Mouse (Mus musculus): Measurements from ENCODE around the gene Ankrd61. TPM values are rescaled to one million over a fixed set of nuclear protein-coding genes. Genes with fewer than 3 reads are reported as not detected.

The Ankrd61 gene
- polyA plus RNA-seq, 1 experiment from 2014 or later: 0.22 TPM

DNA sequence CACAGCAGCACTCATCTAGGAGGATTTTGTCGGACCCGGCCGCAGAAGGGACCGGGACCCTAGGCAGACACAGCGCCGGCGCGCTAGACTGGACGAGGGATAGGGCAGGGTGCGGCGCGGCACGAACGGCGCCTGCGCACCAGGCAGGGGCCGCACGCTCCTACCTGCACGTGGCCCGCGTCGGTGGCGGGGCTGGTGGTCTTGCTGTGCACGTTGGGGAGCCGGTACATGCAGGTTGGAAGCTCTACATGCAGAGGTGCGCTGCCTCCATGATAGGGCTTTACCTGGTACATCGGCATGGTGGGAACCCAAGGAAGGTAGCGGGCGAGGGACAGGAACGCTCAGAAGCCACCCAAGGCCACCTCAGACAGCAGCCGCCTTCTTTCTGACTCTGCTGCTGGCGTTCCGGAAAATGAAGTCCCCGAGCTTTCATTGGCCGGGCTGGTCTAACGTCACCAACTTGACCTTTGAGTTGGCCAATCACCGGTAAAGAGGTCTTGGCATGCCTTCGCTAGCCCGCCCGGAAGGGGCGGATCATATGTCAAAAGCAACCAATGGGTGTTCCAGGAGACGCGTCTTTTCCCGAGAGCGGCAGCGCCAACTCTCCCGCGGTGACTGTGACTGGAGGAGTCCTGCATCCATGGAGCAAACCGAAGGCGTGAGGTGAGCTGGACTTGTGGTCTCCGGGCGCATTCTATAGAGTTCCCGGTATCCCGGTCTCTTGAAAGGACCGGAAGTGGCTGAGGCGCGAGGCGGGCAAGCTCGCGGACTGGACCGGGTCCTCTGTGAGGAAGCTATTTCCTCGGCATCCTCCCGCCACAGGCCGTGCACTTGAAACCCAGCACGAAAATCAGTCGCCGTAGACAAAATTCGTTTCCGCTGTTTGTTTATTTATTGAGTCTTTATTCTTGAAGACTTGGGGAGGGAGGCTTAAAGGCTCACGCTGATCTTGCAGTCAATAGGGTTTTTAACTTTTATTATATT, 12.2 kb upstream of the Ankrd61 start, which contains the start of the genes Aimp2 and Pms2:
TSS of gene Aimp2 (minus strand) at position 431 of the 984 bp plus-strand sequence.
TSS of gene Pms2 (plus strand) at position 548 of the 984 bp plus-strand sequence.
- DNase-seq (ENCODE audit: low spot score) (peak; percentile 99), ATAC-seq (replicated peaks; ENCODE audit: insufficient number of reproducible peaks, low FRiP score, low TSS enrichment, low read depth) (peak; percentile 99)
- H3K27ac ChIP-seq (replicated peaks; ENCODE audit: low read depth, low read length): peak within 1 kb of the TSS; percentile 52
- H3K4me3 ChIP-seq (ENCODE audit: low read depth, low read length): peak within 1 kb of the TSS; percentile 75
- peak within 1 kb of the TSS; percentile 76 for H3K4me2 ChIP-seq (ENCODE audit: low read depth, low read length)
- H3K9me3 ChIP-seq (replicated peaks; ENCODE audit: control insufficient read depth, low read length): no peaks in the 10 kb centered on the region
- no peaks in the 10 kb centered on the region for H3K27me3 ChIP-seq (ENCODE audit: control insufficient read depth, insufficient read depth, low read length)
- H3K9ac ChIP-seq (replicated peaks; ENCODE audit: low read length): peak within 1 kb of the TSS; percentile 68
- peaks cover 4% of the 10 kb centered on the region for H3K36me3 ChIP-seq (replicated peaks; ENCODE audit: control insufficient read depth, insufficient read depth, low read depth, low read length)
- WGBS: under 1% methylated on average over 70 of the region's 70 CpGs
- H3K4me1 ChIP-seq (ENCODE audit: control insufficient read depth, insufficient read depth, low read length): no peaks in the 10 kb centered on the region

DNA sequence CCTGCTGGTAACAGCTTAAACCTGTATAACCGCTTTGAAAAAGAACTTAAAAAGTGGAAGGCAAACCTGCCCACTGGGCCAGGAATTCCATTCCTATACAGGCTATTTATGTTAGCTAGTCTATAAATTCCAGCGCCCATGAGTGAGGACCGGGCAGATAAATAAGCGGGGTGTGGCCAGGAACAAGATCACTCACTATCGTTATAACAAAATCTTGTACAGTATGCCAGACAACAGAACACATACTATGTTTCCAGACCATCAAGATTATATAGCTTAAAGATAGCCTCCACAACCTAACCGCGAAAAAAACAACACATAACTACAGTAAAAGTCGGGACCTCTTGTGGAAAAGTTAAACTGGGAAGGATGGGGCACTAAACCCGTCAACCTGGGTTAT, 11.4 kb upstream of the Ankrd61 start:
- no peaks in the 10 kb centered on the region for H3K4me1 ChIP-seq (ENCODE audit: control insufficient read depth, insufficient read depth, low read length)
- peak overlapping the region; percentile 75 for H3K4me3 ChIP-seq (ENCODE audit: low read depth, low read length)
- H3K27ac ChIP-seq (replicated peaks; ENCODE audit: low read depth, low read length): no peak overlapping the region; the same call in 1 of the 2 replicates
- ATAC-seq (replicated peaks; ENCODE audit: insufficient number of reproducible peaks, low FRiP score, low TSS enrichment, low read depth): no peak
- H3K27me3 ChIP-seq (ENCODE audit: control insufficient read depth, insufficient read depth, low read length): no peaks in the 10 kb centered on the region
- no peaks in the 10 kb centered on the region for H3K9me3 ChIP-seq (replicated peaks; ENCODE audit: control insufficient read depth, low read length)
- WGBS: 4% methylated on average over 9 of the region's 9 CpGs
- peak overlapping the region; percentile 68 for H3K9ac ChIP-seq (replicated peaks; ENCODE audit: low read length)
- H3K36me3 ChIP-seq (replicated peaks; ENCODE audit: control insufficient read depth, insufficient read depth, low read depth, low read length): peaks cover 4% of the 10 kb centered on the region
- H3K4me2 ChIP-seq (ENCODE audit: low read depth, low read length): peak overlapping the region; percentile 76
- DNase-seq (ENCODE audit: low spot score): peak; percentile 4

DNA sequence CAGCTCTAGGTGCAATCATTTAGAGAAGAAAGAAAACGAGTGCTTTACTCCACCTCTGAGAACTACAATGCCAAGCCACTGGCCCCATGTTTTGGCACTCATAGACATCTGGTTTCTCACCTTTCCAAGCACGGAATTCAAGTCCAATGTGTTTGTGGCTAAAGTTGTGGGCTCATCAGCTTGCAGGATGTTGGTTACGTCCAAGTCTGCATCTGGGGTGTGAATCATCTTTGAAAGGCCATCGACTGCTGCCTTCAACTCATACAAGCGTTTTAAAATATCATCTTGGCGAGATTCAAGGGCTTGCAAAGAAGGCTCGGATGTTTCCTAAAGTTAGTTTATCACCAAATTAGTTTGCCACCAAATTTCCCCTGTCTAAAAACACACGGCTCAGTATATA, 8.9 kb upstream of the Ankrd61 start:
- no peak for DNase-seq (ENCODE audit: low spot score)
- peaks cover 8% of the 10 kb centered on the region for H3K36me3 ChIP-seq (replicated peaks; ENCODE audit: control insufficient read depth, insufficient read depth, low read depth, low read length)
- WGBS: 88% methylated on average over 8 of the region's 8 CpGs
- no peak overlapping the region for H3K4me3 ChIP-seq (ENCODE audit: low read depth, low read length)
- H3K4me1 ChIP-seq (ENCODE audit: control insufficient read depth, insufficient read depth, low read length): no peaks in the 10 kb centered on the region
- no peak overlapping the region for H3K9ac ChIP-seq (replicated peaks; ENCODE audit: low read length)
- ATAC-seq (replicated peaks; ENCODE audit: insufficient number of reproducible peaks, low FRiP score, low TSS enrichment, low read depth): no peak
- H3K27ac ChIP-seq (replicated peaks; ENCODE audit: low read depth, low read length): no peak overlapping the region
- no peaks in the 10 kb centered on the region for H3K9me3 ChIP-seq (replicated peaks; ENCODE audit: control insufficient read depth, low read length)
- no peak overlapping the region for H3K4me2 ChIP-seq (ENCODE audit: low read depth, low read length)
- no peaks in the 10 kb centered on the region for H3K27me3 ChIP-seq (ENCODE audit: control insufficient read depth, insufficient read depth, low read length)

DNA sequence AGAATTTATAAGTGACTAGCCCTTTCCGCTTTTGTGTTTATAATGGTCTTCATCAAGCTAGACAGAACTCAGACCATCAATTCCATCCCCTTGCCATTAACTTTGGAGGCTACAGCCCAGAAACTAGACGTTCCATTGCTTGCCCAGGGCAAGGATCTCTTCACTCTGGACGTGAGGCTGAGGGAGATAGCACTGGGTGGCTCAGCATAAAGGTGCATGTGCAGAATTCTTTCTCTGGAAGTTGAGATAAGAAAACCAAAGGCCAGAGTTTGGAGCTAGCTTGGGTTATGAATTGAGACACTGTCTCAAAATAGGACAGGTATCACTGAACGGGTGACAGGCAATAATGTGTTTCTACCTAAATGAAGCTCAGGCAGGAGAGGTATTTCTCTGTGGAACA, 6.3 kb upstream of the Ankrd61 start:
- no peaks in the 10 kb centered on the region for H3K9me3 ChIP-seq (replicated peaks; ENCODE audit: control insufficient read depth, low read length)
- H3K4me3 ChIP-seq (ENCODE audit: low read depth, low read length): no peak overlapping the region
- WGBS: 88% methylated on average over 4 of the region's 4 CpGs
- peaks cover 8% of the 10 kb centered on the region for H3K36me3 ChIP-seq (replicated peaks; ENCODE audit: control insufficient read depth, insufficient read depth, low read depth, low read length)
- no peak overlapping the region for H3K4me2 ChIP-seq (ENCODE audit: low read depth, low read length)
- no peaks in the 10 kb centered on the region for H3K4me1 ChIP-seq (ENCODE audit: control insufficient read depth, insufficient read depth, low read length)
- ATAC-seq (replicated peaks; ENCODE audit: insufficient number of reproducible peaks, low FRiP score, low TSS enrichment, low read depth) (no peak), DNase-seq (ENCODE audit: low spot score) (no peak)
- H3K9ac ChIP-seq (replicated peaks; ENCODE audit: low read length): no peak overlapping the region
- no peak overlapping the region for H3K27ac ChIP-seq (replicated peaks; ENCODE audit: low read depth, low read length)
- H3K27me3 ChIP-seq (ENCODE audit: control insufficient read depth, insufficient read depth, low read length): no peaks in the 10 kb centered on the region

DNA sequence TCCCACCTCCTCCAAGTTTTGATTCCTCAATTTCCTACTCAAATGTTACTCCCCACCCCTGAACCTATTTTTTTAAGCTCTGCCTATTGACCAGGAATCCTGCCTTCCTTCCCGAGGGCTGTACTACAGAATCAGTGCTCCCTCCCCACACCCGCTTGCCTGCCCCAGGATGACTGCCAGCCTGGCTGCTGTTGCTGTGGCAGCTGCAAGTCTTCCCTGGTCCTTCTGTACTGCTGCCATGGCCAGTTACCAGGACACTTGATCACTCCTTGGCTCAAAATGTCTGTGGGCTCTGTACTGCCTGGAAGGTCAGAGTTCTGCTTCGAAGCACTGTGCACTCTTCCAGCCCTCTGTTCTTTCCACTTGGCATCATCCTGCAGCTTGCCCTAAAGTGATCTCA, 4.6 kb upstream of the Ankrd61 start:
- no peak overlapping the region for H3K4me3 ChIP-seq (ENCODE audit: low read depth, low read length)
- H3K4me1 ChIP-seq (ENCODE audit: control insufficient read depth, insufficient read depth, low read length): no peaks in the 10 kb centered on the region
- 89% methylated on average over 3 of the region's 3 CpGs for WGBS
- no peaks in the 10 kb centered on the region for H3K27me3 ChIP-seq (ENCODE audit: control insufficient read depth, insufficient read depth, low read length)
- no peak overlapping the region for H3K4me2 ChIP-seq (ENCODE audit: low read depth, low read length)
- DNase-seq (ENCODE audit: low spot score) (no peak), ATAC-seq (replicated peaks; ENCODE audit: insufficient number of reproducible peaks, low FRiP score, low TSS enrichment, low read depth) (no peak)
- H3K9ac ChIP-seq (replicated peaks; ENCODE audit: low read length): no peak overlapping the region
- H3K27ac ChIP-seq (replicated peaks; ENCODE audit: low read depth, low read length): no peak overlapping the region
- H3K9me3 ChIP-seq (replicated peaks; ENCODE audit: control insufficient read depth, low read length): no peaks in the 10 kb centered on the region
- H3K36me3 ChIP-seq (replicated peaks; ENCODE audit: control insufficient read depth, insufficient read depth, low read depth, low read length): peaks cover 8% of the 10 kb centered on the region

DNA sequence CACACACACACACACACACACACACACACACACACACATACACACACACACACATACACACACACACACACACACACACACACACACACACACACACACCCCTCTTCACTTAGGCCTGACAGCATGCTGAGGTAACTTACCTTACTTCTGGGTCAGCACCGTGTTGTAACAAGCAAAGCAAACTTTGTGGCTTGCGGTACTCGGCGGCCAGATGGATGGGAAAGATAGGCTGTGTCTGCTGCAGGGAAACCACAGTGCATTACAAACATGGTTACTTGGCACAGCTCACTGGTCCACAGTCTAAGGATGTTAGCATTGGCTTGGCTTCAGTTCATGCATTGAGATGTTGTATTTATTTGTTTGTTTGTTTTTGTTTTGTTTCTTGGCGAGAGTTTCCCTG, 4.1 kb downstream of the Ankrd61 start:
- H3K27me3 ChIP-seq (ENCODE audit: control insufficient read depth, insufficient read depth, low read length): no peaks in the 10 kb centered on the region
- H3K4me2 ChIP-seq (ENCODE audit: low read depth, low read length): no peak overlapping the region
- ATAC-seq (replicated peaks; ENCODE audit: insufficient number of reproducible peaks, low FRiP score, low TSS enrichment, low read depth) (no peak), DNase-seq (ENCODE audit: low spot score) (no peak)
- H3K4me1 ChIP-seq (ENCODE audit: control insufficient read depth, insufficient read depth, low read length): no peaks in the 10 kb centered on the region
- H3K27ac ChIP-seq (replicated peaks; ENCODE audit: low read depth, low read length): no peak overlapping the region
- H3K9me3 ChIP-seq (replicated peaks; ENCODE audit: control insufficient read depth, low read length): no peaks in the 10 kb centered on the region
- no peaks in the 10 kb centered on the region; the same call in none of the 2 replicates for H3K36me3 ChIP-seq (replicated peaks; ENCODE audit: control insufficient read depth, insufficient read depth, low read depth, low read length)
- 85% methylated on average over 5 of the region's 5 CpGs for WGBS
- H3K4me3 ChIP-seq (ENCODE audit: low read depth, low read length): no peak overlapping the region
- no peak overlapping the region for H3K9ac ChIP-seq (replicated peaks; ENCODE audit: low read length)

DNA sequence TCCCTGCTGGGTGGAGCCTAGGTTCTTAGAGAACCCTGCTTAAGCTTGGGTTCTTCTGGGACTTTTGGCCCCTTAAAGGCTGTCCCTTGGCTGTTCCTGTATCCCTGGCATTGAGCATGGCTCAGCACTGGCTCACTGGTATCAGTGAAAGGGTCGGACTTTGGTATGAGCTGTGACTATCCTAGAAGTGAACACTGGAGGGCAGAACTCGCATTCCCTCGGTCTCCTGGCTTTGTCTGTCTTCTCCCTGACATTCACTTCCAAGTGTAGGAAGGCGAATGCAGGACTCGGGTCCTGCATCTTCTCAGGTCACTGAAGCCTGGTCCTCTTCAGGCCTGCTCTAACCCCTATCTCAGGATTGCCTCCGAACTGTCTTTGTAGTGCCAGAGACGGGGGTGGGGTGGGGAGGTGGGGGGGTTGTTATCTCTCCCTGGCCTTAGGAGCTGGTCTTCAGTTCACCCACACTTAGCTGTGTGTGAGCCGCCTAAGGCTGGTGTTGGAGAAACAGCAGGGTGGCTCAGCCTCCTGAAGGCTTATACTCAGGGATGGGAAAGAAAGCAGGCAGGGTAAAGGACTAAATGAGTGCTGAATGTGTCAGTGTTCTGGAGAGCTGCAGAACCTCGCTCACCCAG, 5.1 kb downstream of the Ankrd61 start:
- Histone ChIP-seq H3K36me3 (replicated peaks; ENCODE audit: control insufficient read depth, insufficient read depth, low read depth, low read length) (no peaks in the 10 kb centered on the region; the same call in none of the 2 replicates), H3K4me3 (ENCODE audit: low read depth, low read length) (no peak overlapping the region), H3K27me3 (ENCODE audit: control insufficient read depth, insufficient read depth, low read length) (no peaks in the 10 kb centered on the region), H3K4me2 (ENCODE audit: low read depth, low read length) (no peak overlapping the region), H3K4me1 (ENCODE audit: control insufficient read depth, insufficient read depth, low read length) (no peaks in the 10 kb centered on the region), H3K9ac (replicated peaks; ENCODE audit: low read length) (no peak overlapping the region), H3K27ac (replicated peaks; ENCODE audit: low read depth, low read length) (no peak overlapping the region), H3K9me3 (replicated peaks; ENCODE audit: control insufficient read depth, low read length) (no peaks in the 10 kb centered on the region)
- DNase-seq (ENCODE audit: low spot score): no peak
- WGBS: 79% methylated on average over 9 of the region's 9 CpGs
- no peak for ATAC-seq (replicated peaks; ENCODE audit: insufficient number of reproducible peaks, low FRiP score, low TSS enrichment, low read depth)

DNA sequence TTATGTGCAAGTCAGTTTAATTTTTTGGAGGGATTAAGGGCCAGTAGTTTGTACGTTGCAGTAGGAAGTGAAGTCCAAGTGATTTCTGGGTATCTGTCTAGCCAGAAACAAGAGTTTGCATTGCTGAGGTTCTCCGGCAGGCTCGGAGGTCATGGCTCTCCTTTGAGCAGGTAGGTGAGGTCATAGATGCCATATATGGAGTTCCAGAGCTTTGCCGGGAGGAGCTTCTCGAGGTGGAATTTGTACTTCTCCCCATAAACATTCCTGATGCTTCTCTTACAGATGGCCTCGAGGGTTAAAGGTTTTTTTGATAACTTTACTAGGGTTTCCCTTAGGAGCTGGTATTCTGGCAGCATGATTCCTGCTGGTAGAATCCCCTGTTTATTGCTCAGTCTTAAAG, 6.7 kb downstream of the Ankrd61 start:
- Histone ChIP-seq H3K4me1 (ENCODE audit: control insufficient read depth, insufficient read depth, low read length) (no peaks in the 10 kb centered on the region), H3K9me3 (replicated peaks; ENCODE audit: control insufficient read depth, low read length) (no peaks in the 10 kb centered on the region; the same call in 1 of the 2 replicates), H3K9ac (replicated peaks; ENCODE audit: low read length) (no peak overlapping the region), H3K27me3 (ENCODE audit: control insufficient read depth, insufficient read depth, low read length) (no peaks in the 10 kb centered on the region), H3K27ac (replicated peaks; ENCODE audit: low read depth, low read length) (no peak overlapping the region), H3K4me3 (ENCODE audit: low read depth, low read length) (no peak overlapping the region), H3K36me3 (replicated peaks; ENCODE audit: control insufficient read depth, insufficient read depth, low read depth, low read length) (peaks cover 5% of the 10 kb centered on the region), H3K4me2 (ENCODE audit: low read depth, low read length) (no peak overlapping the region)
- 79% methylated on average over 6 of the region's 6 CpGs for whole genome bisulfite sequencing
- ATAC-seq (replicated peaks; ENCODE audit: insufficient number of reproducible peaks, low FRiP score, low TSS enrichment, low read depth) (no peak), DNase-seq (ENCODE audit: low spot score) (no peak)

Data from embryonic facial prominence, embryonic 11.5 days (tissue).